Mouse (Mus musculus): ENCODE results near the gene Eea1.

DNA sequence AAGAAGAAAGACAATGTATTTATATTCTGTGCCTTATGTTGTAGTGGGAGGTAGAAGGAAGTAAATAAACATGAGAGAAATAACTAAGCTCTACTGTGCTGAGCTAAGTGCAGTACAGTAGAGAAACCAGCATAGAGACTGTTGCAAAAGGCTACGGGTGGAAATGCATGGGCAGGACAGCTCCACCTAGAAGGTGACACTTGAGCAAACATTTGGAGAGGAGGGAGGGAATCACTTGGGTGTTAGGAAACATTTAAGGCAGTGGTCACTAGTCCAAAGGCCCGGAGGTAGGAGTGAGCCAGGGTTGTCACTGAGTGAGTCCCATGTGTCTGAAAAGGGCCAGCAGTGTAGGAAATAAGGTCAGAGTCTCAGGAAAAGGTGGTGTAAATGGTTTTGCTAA, 77.0 kb downstream of the Eea1 start:
- TF ChIP-seq CTCF (conservative IDR thresholded peaks at IDR 0.05; ENCODE audit: insufficient read depth, insufficient read length, low read depth, low read length) = no peak
- TF ChIP-seq POLR2A (IDR thresholded peaks at IDR 0.05; ENCODE audit: low read depth, low read length) = no peak

All from kidney, adult 2 months (tissue).